Mouse (Mus musculus) midbrain, postnatal 0 days (tissue): ENCODE data around the gene Dok3. TPM values are rescaled to one million over a fixed set of nuclear protein-coding genes. Genes with fewer than 3 reads are reported as not detected.

Experiments
- ATAC-seq: fragments of 200-750 bp; cut with Nextera tagmentation; 2 replicates; pipeline ENCODE4 v1.8.0; 2017; ENCODE audit warnings: moderate number of reproducible peaks, mild to moderate bottlenecking, moderate TSS enrichment, moderate library complexity; ENCODE audit not compliant: low FRiP score
- DNase-seq: peaks from one replicate; pipeline ENCODE4 v3.0.0-alpha.2; 2015; ENCODE audit warnings: low spot score
- H3K27ac ChIP-seq: fragments of 300-500 bp; sonication (generic); 2 replicates; pipeline ENCODE4 v1.5.1; 2014; ENCODE audit warnings: low read depth, mild to moderate bottlenecking, low read length, mixed read lengths
- H3K27me3 ChIP-seq: fragments of 300-500 bp; sonication (generic); 2 replicates; pipeline ENCODE4 v1.6.1; 2014; ENCODE audit warnings: low read length, control low read depth, mixed read lengths; ENCODE audit not compliant: insufficient read depth
- H3K36me3 ChIP-seq: fragments of 300-500 bp; sonication (generic); 2 replicates; pipeline ENCODE4 v1.6.1; 2014; ENCODE audit warnings: low read length, control low read depth, mixed read lengths; ENCODE audit not compliant: insufficient read depth
- H3K4me1 ChIP-seq: fragments of 300-500 bp; sonication (generic); 2 replicates; pipeline ENCODE4 v1.6.1; 2014; ENCODE audit warnings: mild to moderate bottlenecking, control low read depth, antibody characterized with exemption, low read length, mixed read lengths; ENCODE audit not compliant: insufficient read depth
- H3K4me2 ChIP-seq: fragments of 300-500 bp; sonication (generic); 2 replicates; pipeline ENCODE4 v1.6.1; 2014; ENCODE audit warnings: low read depth, mild to moderate bottlenecking, low read length, mixed read lengths; ENCODE audit not compliant: poor library complexity, severe bottlenecking
- H3K4me3 ChIP-seq: fragments of 300-500 bp; sonication (generic); 2 replicates; pipeline ENCODE4 v1.5.1; 2014; ENCODE audit warnings: low read depth, mild to moderate bottlenecking, low read length, moderate library complexity
- H3K9ac ChIP-seq: fragments of 300-500 bp; sonication (generic); replicated peaks from 2 replicates; pipeline ENCODE4 v1.6.1; 2014; ENCODE audit warnings: mild to moderate bottlenecking, low read length, moderate library complexity, mixed read lengths; ENCODE audit not compliant: poor library complexity, severe bottlenecking
- H3K9me3 ChIP-seq: fragments of 300-500 bp; sonication (generic); 2 replicates; pipeline ENCODE4 v1.6.1; 2016; ENCODE audit warnings: low read length, control low read depth
- CTCF ChIP-seq: IDR thresholded peaks from 2 replicates; pipeline ENCODE4 v1.5.1; 2016; ENCODE audit warnings: antibody characterized with exemption, mild to moderate bottlenecking
- WGBS: fragments of 180-500 bp; shearing (Covaris S2); extraction: QIAGEN DNeasy Blood & Tissue Kit; methylation state at CpG from one replicate; pipeline ENCODE4 v1.1.7; 2014; 5-methylcytosine and 5-hydroxymethylcytosine counted together
- polyA plus RNA-seq: library from polyadenylated mRNA; unstranded; fragments of >200 nt; fragmentation: Nextera tagmentation; extraction: Ambion mirVana; gene quantifications from 2 replicates; pipeline ENCODE4 v1.2.1, GENCODE M21; 2015
- total RNA-seq: library from RNA; depleted of rRNA; stranded (reverse); fragments of >200 nt; gene quantifications from 2 replicates; pipeline ENCODE4 v1.2.3, GENCODE M21; 2014

Gene Dok3
- total and polyA plus RNA-seq, 2 experiments from 2014 or later = 1.4 to 3.0 TPM

DNA sequence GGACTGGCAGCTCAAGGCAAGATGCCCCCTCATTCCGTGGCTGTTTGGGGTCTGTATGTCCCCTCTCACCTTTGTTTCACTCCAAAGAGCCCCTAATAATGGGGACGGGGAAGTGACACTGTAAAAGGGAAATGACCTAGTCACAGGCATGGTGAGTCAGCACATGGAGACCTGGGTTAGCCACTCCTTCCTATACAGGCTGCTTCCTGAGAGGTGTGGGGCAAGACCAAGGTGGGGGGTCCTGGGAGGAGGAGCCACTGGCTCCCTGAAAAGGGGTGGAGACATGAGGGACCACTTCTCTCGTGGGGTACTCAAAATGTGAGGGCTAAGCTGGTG, 18.8 kb downstream of the Dok3 start:
- Histone ChIP-seq H3K27ac (no peak overlapping the region; the same call in 1 of the 2 replicates), H3K4me1 (peaks cover 19% of the 10 kb centered on the region), H3K9ac (no peak overlapping the region), H3K27me3 (no peaks in the 10 kb centered on the region), H3K9me3 (no peaks in the 10 kb centered on the region), H3K4me3 (no peak overlapping the region), H3K36me3 (peaks cover 38% of the 10 kb centered on the region), H3K4me2 (no peak overlapping the region)
- 31% methylated on average over 3 of the region's 3 CpGs for WGBS
- DNase-seq (no peak), ATAC-seq (no peak)
- no peak for TF ChIP-seq CTCF

DNA sequence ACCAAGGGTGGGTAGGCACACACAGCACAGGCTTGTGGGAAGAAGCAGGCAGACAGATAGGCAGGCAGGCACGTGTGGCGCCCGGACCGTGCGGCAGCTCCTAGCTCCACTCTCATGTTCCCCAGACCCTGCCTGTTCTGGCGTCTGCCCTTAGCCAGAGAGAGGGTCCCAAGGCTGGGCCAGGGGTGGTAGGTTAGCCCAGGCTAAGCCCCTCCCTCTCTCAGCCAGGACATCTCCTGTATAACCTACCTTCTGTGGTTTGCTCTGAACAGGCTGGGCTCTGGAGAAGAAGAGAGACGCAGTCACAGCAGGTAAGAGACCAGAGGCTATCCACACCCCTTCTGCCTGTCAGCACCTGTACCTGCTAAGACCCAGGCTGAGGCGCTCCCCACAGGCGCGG, 20.6 kb downstream of the Dok3 start:
- 94% methylated on average over 10 of the region's 10 CpGs for WGBS
- Histone ChIP-seq H3K9me3 (no peaks in the 10 kb centered on the region), H3K27me3 (no peaks in the 10 kb centered on the region), H3K4me3 (no peak overlapping the region), H3K36me3 (peaks cover 49% of the 10 kb centered on the region), H3K4me2 (no peak overlapping the region), H3K4me1 (peaks cover 14% of the 10 kb centered on the region), H3K27ac (no peak overlapping the region), H3K9ac (no peak overlapping the region)
- DNase-seq (no peak), ATAC-seq (no peak)
- no peak for TF ChIP-seq CTCF

DNA sequence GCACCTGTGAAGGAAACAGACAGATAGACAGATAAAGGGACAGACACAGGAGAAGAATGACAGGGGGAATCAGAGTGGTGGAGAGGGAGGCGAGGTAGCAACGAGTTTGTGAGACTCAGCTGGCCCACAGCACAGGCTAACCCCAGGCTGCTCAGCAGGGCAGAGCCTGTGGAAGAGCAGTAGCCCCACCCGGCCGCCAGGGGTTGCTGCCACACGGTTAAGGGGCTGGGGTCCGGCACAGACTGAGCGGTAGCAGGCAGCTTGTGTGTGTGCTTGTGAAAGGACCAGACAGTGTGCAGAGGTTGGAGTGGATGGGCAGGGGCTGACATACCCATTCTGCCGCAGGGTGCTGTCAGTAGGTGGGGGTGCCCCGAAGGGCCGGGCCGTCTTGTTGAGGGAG, 21.2 kb downstream of the Dok3 start:
- H3K27ac ChIP-seq = no peak overlapping the region
- no peak overlapping the region for H3K9ac ChIP-seq
- H3K9me3 ChIP-seq = no peaks in the 10 kb centered on the region
- H3K27me3 ChIP-seq = no peaks in the 10 kb centered on the region
- WGBS = 56% methylated on average over 11 of the region's 11 CpGs
- no peak overlapping the region for H3K4me3 ChIP-seq
- H3K4me1 ChIP-seq = peaks cover 14% of the 10 kb centered on the region
- no peak for DNase-seq
- H3K4me2 ChIP-seq = no peak overlapping the region
- ATAC-seq = 0 out of 2 replicates have a peak, but pooled peaks have one; percentile 10
- peaks cover 55% of the 10 kb centered on the region for H3K36me3 ChIP-seq
- peak; percentile 40; the same call in 1 of the 2 replicates for TF ChIP-seq CTCF

DNA sequence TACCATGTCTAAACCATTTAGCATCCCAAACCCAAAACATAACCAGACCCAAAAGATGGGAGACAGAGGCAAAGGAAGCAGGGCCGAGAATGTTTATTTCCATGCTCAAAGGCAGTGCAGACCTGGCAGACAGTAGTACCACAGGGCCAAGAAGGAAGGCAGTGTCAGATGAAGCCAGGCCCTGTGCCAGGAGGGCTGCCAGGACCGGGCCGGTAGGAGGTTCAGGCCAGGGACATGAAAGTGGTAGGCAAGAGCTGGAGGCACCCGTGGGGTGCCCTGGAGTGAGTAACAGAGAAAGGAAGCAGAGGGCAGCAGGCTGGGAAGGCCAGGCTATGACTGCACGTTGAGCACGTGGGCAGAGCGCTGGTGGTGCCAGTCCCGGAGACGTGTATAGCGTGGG, 22.4 kb downstream of the Dok3 start:
- no peak for DNase-seq
- H3K27ac ChIP-seq = no peak overlapping the region
- peaks cover 8% of the 10 kb centered on the region for H3K4me1 ChIP-seq
- H3K4me3 ChIP-seq = no peak overlapping the region
- H3K27me3 ChIP-seq = no peaks in the 10 kb centered on the region
- H3K9ac ChIP-seq = no peak overlapping the region
- no peak overlapping the region for H3K4me2 ChIP-seq
- no peak for ATAC-seq
- no peaks in the 10 kb centered on the region for H3K9me3 ChIP-seq
- TF ChIP-seq CTCF = no peak
- peaks cover 58% of the 10 kb centered on the region for H3K36me3 ChIP-seq
- WGBS = 86% methylated on average over 10 of the region's 10 CpGs

DNA sequence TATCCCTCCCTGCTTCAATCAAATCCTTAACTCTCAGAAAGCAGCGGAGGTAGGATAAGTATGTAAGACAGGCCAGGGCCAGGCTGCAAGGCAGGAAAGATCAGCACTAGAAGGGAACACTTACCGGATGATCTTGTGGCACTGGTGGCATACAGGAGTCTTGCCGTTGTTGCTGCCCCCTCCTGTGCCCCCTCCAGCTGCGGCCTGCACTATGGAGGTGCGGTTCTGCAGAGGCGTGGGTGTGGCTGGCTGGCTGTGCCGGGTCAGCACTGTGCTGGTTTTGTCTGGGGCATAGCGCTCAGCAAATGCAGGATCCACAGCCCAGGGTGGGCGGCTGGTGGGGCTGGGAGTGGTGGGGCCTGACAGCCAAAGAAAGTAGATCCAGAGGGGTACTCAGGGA, 23.3 kb downstream of the Dok3 start:
- TF ChIP-seq CTCF = no peak
- Histone ChIP-seq H3K27me3 (no peaks in the 10 kb centered on the region), H3K4me2 (no peak overlapping the region), H3K36me3 (peaks cover 58% of the 10 kb centered on the region), H3K9me3 (no peaks in the 10 kb centered on the region), H3K4me3 (no peak overlapping the region), H3K27ac (no peak overlapping the region), H3K9ac (no peak overlapping the region), H3K4me1 (no peaks in the 10 kb centered on the region)
- no peak for ATAC-seq
- 97% methylated on average over 8 of the region's 9 CpGs for WGBS
- no peak for DNase-seq

DNA sequence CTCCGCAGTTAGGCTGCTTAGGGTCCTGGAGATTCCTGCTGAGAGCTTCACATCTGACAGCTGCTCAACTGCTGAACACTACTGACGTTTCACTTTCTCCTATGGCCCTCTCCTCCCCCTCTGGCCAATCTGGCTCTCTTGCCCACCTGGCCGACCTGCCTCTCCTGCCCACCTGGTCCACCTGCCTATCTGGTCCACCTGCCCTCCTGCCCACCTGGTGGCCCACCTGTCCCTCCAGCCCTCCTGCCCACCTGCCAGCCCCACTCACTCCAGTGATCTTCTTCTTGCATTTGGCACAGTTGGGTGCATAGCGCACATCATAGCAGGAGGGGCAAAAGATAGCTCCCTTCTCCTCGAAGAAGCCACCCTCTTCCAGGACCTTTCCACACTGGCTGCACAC, 24.7 kb downstream of the Dok3 start:
- ATAC-seq (no peak), DNase-seq (no peak)
- Histone ChIP-seq H3K9ac (no peak overlapping the region), H3K27ac (no peak overlapping the region), H3K4me3 (no peak overlapping the region), H3K4me2 (no peak overlapping the region), H3K9me3 (no peaks in the 10 kb centered on the region), H3K4me1 (no peaks in the 10 kb centered on the region), H3K36me3 (peaks cover 56% of the 10 kb centered on the region), H3K27me3 (no peaks in the 10 kb centered on the region)
- WGBS = 83% methylated on average over 5 of the region's 5 CpGs
- no peak for TF ChIP-seq CTCF
